Comparison of ENCODE assay signal across 23 mouse cellular contexts in the genomic region with DNA sequence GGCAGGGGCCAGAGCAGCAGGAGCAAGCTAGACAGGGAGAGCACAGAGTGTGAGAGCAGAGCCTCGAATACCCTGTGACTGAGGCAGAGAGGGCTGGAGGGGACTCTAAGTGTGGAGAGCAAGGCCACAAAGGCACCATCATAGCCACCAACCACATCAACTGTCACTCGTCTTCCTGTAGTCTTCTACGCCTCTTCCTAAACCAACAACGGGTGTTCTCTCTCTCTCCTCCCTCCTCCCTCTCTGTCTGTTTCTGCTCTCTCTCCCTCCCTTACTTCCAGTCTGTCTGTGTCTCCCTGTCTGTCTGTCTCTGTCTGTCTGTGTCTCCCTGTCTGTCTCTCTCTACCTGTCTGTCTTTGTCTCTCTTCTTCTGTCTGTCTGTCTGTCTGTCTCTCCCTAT. TPM values are rescaled to one million over a fixed set of nuclear protein-coding genes. Genes with fewer than 3 reads are reported as not detected.
DNase-seq lines count a peak whose midpoint lies in the region; ATAC-seq and TF ChIP-seq lines count a peak whose summit lies in the region.
"Had no signal": no experiment of that assay in that cellular context is flagged by ENCODE, and none has a peak within 500 bp of the region (broad histone marks: within the 10 kb centered on the region; RNA-seq: fewer than 3 reads in every experiment).

No protein-coding gene starts in this region.

- 0 out of 2 replicates have a peak overlapping the region, but pooled peaks have one; percentile 29 for H3K27ac ChIP-seq in hindbrain, embryonic 10.5 days
- H3K27ac ChIP-seq in hindbrain, postnatal 0 days: no peak overlapping the region
- no peak overlapping the region for H3K27ac ChIP-seq in intestine, embryonic 16.5 days (ENCODE audit: low read length)
- H3K27ac ChIP-seq: hindbrain, embryonic 14.5 days; layer of hippocampus, adult 2 months; left cerebral cortex, adult 2 months; limb, embryonic 13.5 days; liver, embryonic 15.5 days; neural tube, embryonic 13.5 days had no signal

- ATAC-seq in hindbrain, postnatal 0 days: no peak
- peak; percentile 53 for ATAC-seq in CD4-positive, CD25-positive, alpha-beta regulatory T cell, adult 4 months
- ATAC-seq in inflammation-experienced regulatory T-cells, adult 6 months: peak; percentile 50
- ATAC-seq in intestine, embryonic 16.5 days: no peak
- ATAC-seq: forebrain, postnatal 0 days; midbrain, embryonic 16.5 days had no signal

- no peak overlapping the region for H3K4me2 ChIP-seq in hindbrain, postnatal 0 days (ENCODE audit: low read depth, low read length)
- H3K4me2 ChIP-seq in intestine, embryonic 16.5 days (ENCODE audit: low read depth, low read length): no peak overlapping the region
- H3K4me2 ChIP-seq: heart, embryonic 11.5 days; hindbrain, embryonic 14.5 days; limb, embryonic 13.5 days; liver, embryonic 15.5 days; neural tube, embryonic 13.5 days had no signal

- H3K36me3 ChIP-seq in hindbrain, embryonic 10.5 days: no peaks in the 10 kb centered on the region
- H3K36me3 ChIP-seq in hindbrain, postnatal 0 days (ENCODE audit: insufficient read depth, low read length): no peaks in the 10 kb centered on the region
- H3K36me3 ChIP-seq in intestine, embryonic 16.5 days (ENCODE audit: control insufficient read depth, insufficient read depth, low read length): no peaks in the 10 kb centered on the region
- H3K36me3 ChIP-seq: limb, embryonic 13.5 days; liver, embryonic 15.5 days; neural tube, embryonic 13.5 days had no signal

- H3K9ac ChIP-seq in hindbrain, postnatal 0 days (replicated peaks; ENCODE audit: low read length): no peak overlapping the region
- H3K9ac ChIP-seq in intestine, embryonic 16.5 days (ENCODE audit: low read depth, low read length): no peak overlapping the region
- H3K9ac ChIP-seq: forebrain, postnatal 0 days; hindbrain, embryonic 14.5 days; limb, embryonic 13.5 days; liver, embryonic 15.5 days; neural tube, embryonic 13.5 days had no signal

- peaks cover 12% of the 10 kb centered on the region for H3K4me1 ChIP-seq in hindbrain, embryonic 10.5 days (replicated peaks)
- no peaks in the 10 kb centered on the region for H3K4me1 ChIP-seq in hindbrain, postnatal 0 days (ENCODE audit: insufficient read depth, low read length)
- H3K4me1 ChIP-seq in intestine, embryonic 16.5 days (ENCODE audit: control insufficient read depth, insufficient read depth, low read length): peaks cover 2% of the 10 kb centered on the region; the same call in 1 of the 2 replicates

- no peak for TF ChIP-seq CTCF in hindbrain, postnatal 0 days (IDR thresholded peaks at IDR 0.05; ENCODE audit: low read depth)

- H3K27me3 ChIP-seq in hindbrain, embryonic 10.5 days (ENCODE audit: insufficient read depth, poor library complexity, severe bottlenecking): no peaks in the 10 kb centered on the region
- H3K27me3 ChIP-seq in hindbrain, postnatal 0 days (ENCODE audit: insufficient read depth, low read length): no peaks in the 10 kb centered on the region
- no peaks in the 10 kb centered on the region for H3K27me3 ChIP-seq in intestine, embryonic 16.5 days (replicated peaks; ENCODE audit: control insufficient read depth, insufficient read depth, low read length)
- H3K27me3 ChIP-seq: limb, embryonic 13.5 days; liver, embryonic 15.5 days; neural tube, embryonic 13.5 days had no signal

- H3K4me3 ChIP-seq in hindbrain, embryonic 10.5 days: no peak overlapping the region
- no peak overlapping the region for H3K4me3 ChIP-seq in hindbrain, postnatal 0 days (ENCODE audit: low read length)
- no peak overlapping the region for H3K4me3 ChIP-seq in intestine, embryonic 16.5 days (ENCODE audit: low read length)
- H3K4me3 ChIP-seq: erythroblast, embryonic 14.5 days; layer of hippocampus, adult 2 months; left cerebral cortex, adult 2 months; limb, embryonic 13.5 days; liver, embryonic 15.5 days; neural tube, embryonic 13.5 days had no signal

- 67% methylated on average over 4 of the region's 4 CpGs for WGBS in hindbrain, embryonic 10.5 days
- 66% methylated on average over 4 of the region's 4 CpGs for WGBS in hindbrain, postnatal 0 days
- 53% methylated on average over 4 of the region's 4 CpGs for WGBS in intestine, embryonic 16.5 days

- no peaks in the 10 kb centered on the region for H3K9me3 ChIP-seq in hindbrain, embryonic 10.5 days
- no peaks in the 10 kb centered on the region for H3K9me3 ChIP-seq in hindbrain, postnatal 0 days (ENCODE audit: low read length)
- no peaks in the 10 kb centered on the region for H3K9me3 ChIP-seq in intestine, embryonic 16.5 days (ENCODE audit: control insufficient read depth, low read length)
- H3K9me3 ChIP-seq: liver, embryonic 15.5 days; neural tube, embryonic 13.5 days had no signal

- DNase-seq in hindbrain, embryonic 10.5 days (ENCODE audit: low spot score): no peak
- no peak for DNase-seq in hindbrain, postnatal 0 days (ENCODE audit: low spot score)
- peak; percentile 51 for DNase-seq in thymus, postnatal 25 days
- no peak for DNase-seq in kidney, adult 9 months
- DNase-seq: adrenal gland, postnatal 36 days; cerebellum, postnatal 10 days; forebrain, postnatal 0 days; gastrocnemius, postnatal 10 days; lung, postnatal 36 days; right cerebral cortex, postnatal 25 days had no signal

RNA-seq across cellular contexts. Expression of a gene that starts 38.2 kb away (rescaled TPM):
- 15.2 and 19.4 TPM in 2 replicates for polyA plus RNA-seq in hindbrain, embryonic 10.5 days (2016; fragmentation: Nextera tagmentation; extraction: Ambion mirVana)
- 72.9 and 80.6 TPM in 2 replicates for total RNA-seq in hindbrain, postnatal 0 days (2014; rRNA removed)
- polyA plus RNA-seq in hindbrain, postnatal 0 days (2015; fragmentation: Nextera tagmentation; extraction: Ambion mirVana): 14.0 and 14.2 TPM in 2 replicates
- 1 to 10 TPM; 2.1 to 3.6 TPM for polyA plus RNA-seq in CD4-positive, CD25-positive, alpha-beta regulatory T cell, adult 4 months (2017; shearing (Covaris generic))
- polyA plus RNA-seq in inflammation-experienced regulatory T-cells, adult 6 months (2017; shearing (Covaris generic)): 1 to 10 TPM in 1 of 3 experiments, under 1 TPM in 2; 0.53 to 1.3 (median 0.63) TPM
- polyA plus RNA-seq in intestine, embryonic 16.5 days (2015; fragmentation: Nextera tagmentation; extraction: Ambion mirVana): 7.9 and 8.3 TPM in 2 replicates
- total RNA-seq: MEL had no signal

RNA-seq across cellular contexts. Expression of a gene that starts 44.4 kb away (rescaled TPM):
- 135 and 146 TPM in 2 replicates for polyA plus RNA-seq in hindbrain, embryonic 10.5 days (2016; fragmentation: Nextera tagmentation; extraction: Ambion mirVana)
- total RNA-seq in hindbrain, postnatal 0 days (2014; rRNA removed): 72.3 and 74.5 TPM in 2 replicates
- polyA plus RNA-seq in hindbrain, postnatal 0 days (2015; fragmentation: Nextera tagmentation; extraction: Ambion mirVana): 126 and 127 TPM in 2 replicates
- 10 to 100 TPM; 57.9 to 91.6 TPM for polyA plus RNA-seq in CD4-positive, CD25-positive, alpha-beta regulatory T cell, adult 4 months (2017; shearing (Covaris generic))
- 10 to 100 TPM; 55.7 to 72.2 (median 70.1) TPM for polyA plus RNA-seq in inflammation-experienced regulatory T-cells, adult 6 months (2017; shearing (Covaris generic))
- 100 and 113 TPM in 2 replicates for polyA plus RNA-seq in intestine, embryonic 16.5 days (2015; fragmentation: Nextera tagmentation; extraction: Ambion mirVana)

RNA-seq across cellular contexts. Expression of a gene that starts 58.2 kb away (rescaled TPM):
- 48.5 and 48.8 TPM in 2 replicates for polyA plus RNA-seq in hindbrain, embryonic 10.5 days (2016; fragmentation: Nextera tagmentation; extraction: Ambion mirVana)
- 22.8 and 68.5 TPM in 2 replicates for total RNA-seq in hindbrain, postnatal 0 days (2014; rRNA removed)
- 25.6 and 25.9 TPM in 2 replicates for polyA plus RNA-seq in hindbrain, postnatal 0 days (2015; fragmentation: Nextera tagmentation; extraction: Ambion mirVana)
- polyA plus RNA-seq in CD4-positive, CD25-positive, alpha-beta regulatory T cell, adult 4 months (2017; shearing (Covaris generic)): 10 to 100 TPM; 57.2 to 69.8 TPM
- polyA plus RNA-seq in inflammation-experienced regulatory T-cells, adult 6 months (2017; shearing (Covaris generic)): 10 to 100 TPM; 59.7 to 62.9 (median 59.7) TPM
- polyA plus RNA-seq in intestine, embryonic 16.5 days (2015; fragmentation: Nextera tagmentation; extraction: Ambion mirVana): 43.4 and 45.8 TPM in 2 replicates

RNA-seq across cellular contexts. Expression of a gene that starts 58.6 kb away (rescaled TPM):
- 12.4 and 16.6 TPM in 2 replicates for polyA plus RNA-seq in hindbrain, embryonic 10.5 days (2016; fragmentation: Nextera tagmentation; extraction: Ambion mirVana)
- total RNA-seq in hindbrain, postnatal 0 days (2014; rRNA removed): 18.3 and 21.0 TPM in 2 replicates
- polyA plus RNA-seq in hindbrain, postnatal 0 days (2015; fragmentation: Nextera tagmentation; extraction: Ambion mirVana): 9.2 and 10.5 TPM in 2 replicates
- 1 to 10 TPM; 3.7 to 5.0 TPM for polyA plus RNA-seq in CD4-positive, CD25-positive, alpha-beta regulatory T cell, adult 4 months (2017; shearing (Covaris generic))
- polyA plus RNA-seq in inflammation-experienced regulatory T-cells, adult 6 months (2017; shearing (Covaris generic)): 1 to 10 TPM; 3.1 to 4.2 (median 3.6) TPM
- 4.5 and 5.2 TPM in 2 replicates for polyA plus RNA-seq in intestine, embryonic 16.5 days (2015; fragmentation: Nextera tagmentation; extraction: Ambion mirVana)

Comparison
In these comparisons a context has a peak if more than half of its experiments do, and no peak if none do; other contexts are left out.
1. ATAC-seq: peak in CD4-positive, CD25-positive, alpha-beta regulatory T cell, adult 4 months (single experiment) and inflammation-experienced regulatory T-cells, adult 6 months (single experiment); none in hindbrain, postnatal 0 days (single experiment) and intestine, embryonic 16.5 days (single experiment).